In genomic region chr10:17299600-17299999, GRCm38 (mm10) we compare ENCODE assay signal across 8 mouse cellular contexts.
DNase-seq lines count a peak whose midpoint lies in the region; ATAC-seq lines count a peak whose summit lies in the region.
"Had no signal": no experiment of that assay in that cellular context is flagged by ENCODE, and none has a peak within 500 bp of the region (broad histone marks: within the 10 kb centered on the region; RNA-seq: fewer than 3 reads in every experiment).

No protein-coding gene starts in this region.

- H3K27ac ChIP-seq in heart, embryonic 16.5 days (ENCODE audit: low read length), result peak overlapping the region; percentile 73
- H3K27ac ChIP-seq in kidney, embryonic 15.5 days, result peak overlapping the region; percentile 79

- peak; percentile 65; the same call in 1 of the 2 replicates for ATAC-seq in heart, embryonic 16.5 days (replicated peaks; ENCODE audit: extremely low read depth, insufficient read depth, low FRiP score)
- ATAC-seq in kidney, embryonic 15.5 days (replicated peaks; ENCODE audit: low FRiP score), result peak; percentile 99
- ATAC-seq: lung, postnatal 0 days had no signal

- no peaks in the 10 kb centered on the region for H3K27me3 ChIP-seq in heart, embryonic 16.5 days (ENCODE audit: control insufficient read depth, insufficient read depth, low read length)
- no peaks in the 10 kb centered on the region for H3K27me3 ChIP-seq in kidney, embryonic 15.5 days

- H3K4me1 ChIP-seq in heart, embryonic 16.5 days (ENCODE audit: control insufficient read depth, insufficient read depth, low read length), result no peaks in the 10 kb centered on the region
- peaks cover 15% of the 10 kb centered on the region for H3K4me1 ChIP-seq in kidney, embryonic 15.5 days

- H3K4me2 ChIP-seq in heart, embryonic 16.5 days (ENCODE audit: low read depth, low read length), result peak overlapping the region; percentile 41
- H3K4me2 ChIP-seq in kidney, embryonic 15.5 days, result peak overlapping the region; percentile 33; the same call in 1 of the 2 replicates

- H3K4me3 ChIP-seq in heart, embryonic 16.5 days (ENCODE audit: low read length), result no peak overlapping the region
- H3K4me3 ChIP-seq in kidney, embryonic 15.5 days (replicated peaks), result no peak overlapping the region

- no peak overlapping the region for H3K9ac ChIP-seq in heart, embryonic 16.5 days (ENCODE audit: low read length)
- H3K9ac ChIP-seq in kidney, embryonic 15.5 days, result no peak overlapping the region

- 0 out of 2 replicates have a peak, but pooled peaks cover 2% of the 10 kb centered on the region for H3K9me3 ChIP-seq in heart, embryonic 16.5 days (replicated peaks; ENCODE audit: control insufficient read depth, low read length)
- no peaks in the 10 kb centered on the region for H3K9me3 ChIP-seq in kidney, embryonic 15.5 days (replicated peaks)

- no peaks in the 10 kb centered on the region for H3K36me3 ChIP-seq in heart, embryonic 16.5 days (ENCODE audit: control insufficient read depth, insufficient read depth)
- H3K36me3 ChIP-seq in kidney, embryonic 15.5 days, result no peaks in the 10 kb centered on the region

- DNase-seq in ES-CJ7 (ENCODE audit: low read depth, low spot score), result peak; percentile 3
- peak; percentile 36 for DNase-seq in brain, adult 2 months (ENCODE audit: low read depth, low spot score)
- no peak for DNase-seq in adrenal gland, postnatal 25 days
- DNase-seq in urinary bladder, adult 18-20 months (ENCODE audit: low spot score in 2 of 2), result no peak
- no peak for DNase-seq in left cerebral cortex, adult 11 months (ENCODE audit: low spot score)

- 21% methylated on average over 6 of the region's 6 CpGs for WGBS in heart, embryonic 16.5 days
- WGBS in kidney, embryonic 15.5 days, result 14% methylated on average over 6 of the region's 6 CpGs

Comparison
In these comparisons a context has a peak if more than half of its experiments do, and no peak if none do; other contexts are left out.
1. DNase-seq: peak in ES-CJ7 (single experiment) and brain, adult 2 months (single experiment); none in adrenal gland, postnatal 25 days (single experiment), urinary bladder, adult 18-20 months (0 of 2) and left cerebral cortex, adult 11 months (single experiment).